Mouse (Mus musculus) spleen, embryonic (tissue): ENCODE results near the gene Fam104a.

ENCODE experiments used
- CTCF ChIA-PET: fragments of 350-600 bp; sonication (Branson Sonifier 250); formaldehyde crosslinking; loops from one replicate; lab custom pipeline; 2022; lab: Charles Lee

The Fam104a gene

DNA sequence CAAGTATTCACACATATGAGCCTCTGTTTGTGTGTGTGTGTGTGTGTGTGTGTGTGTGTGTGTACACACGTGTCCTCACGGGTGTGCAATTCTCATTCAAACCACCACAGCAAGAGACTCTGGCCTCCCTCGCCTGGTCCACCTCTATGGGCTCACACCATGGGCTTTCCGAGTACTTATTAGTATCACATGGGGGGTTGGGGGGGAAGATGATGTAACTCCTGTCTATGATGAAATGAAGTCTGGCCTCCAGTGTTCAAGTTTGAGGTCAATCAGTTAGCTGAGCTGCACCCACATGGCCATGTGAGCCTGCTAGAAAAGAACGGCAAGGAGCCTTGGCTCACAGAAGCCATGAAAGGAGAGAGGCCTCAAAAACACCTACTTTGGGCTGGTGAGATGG lies 50.6 kb downstream of the Fam104a start:
- CTCF ChIA-PET = interaction anchor here (0.6 kb wide), 1 partner anchor 514 kb away, joined by 10 read pairs; no protein-coding TSS in a partner anchor

DNA sequence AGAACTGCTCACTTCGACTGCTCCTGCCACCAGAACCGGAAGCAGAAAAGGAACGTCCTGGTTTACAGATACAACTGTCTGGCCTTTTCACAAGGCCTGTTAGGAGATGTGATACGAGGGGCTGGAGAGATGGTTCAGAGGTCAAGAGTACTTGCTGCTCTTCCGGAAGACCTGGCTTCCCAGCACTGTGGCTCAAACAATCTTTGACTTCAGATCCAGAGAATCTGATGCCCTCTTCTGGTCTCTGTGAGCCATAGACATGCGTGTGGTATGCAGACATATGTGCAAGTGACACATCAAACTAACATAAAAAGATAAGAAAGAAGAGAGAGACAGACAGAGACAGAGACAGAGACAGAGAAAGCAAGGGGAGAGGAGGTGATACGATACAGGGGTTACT lies 51.7 kb downstream of the Fam104a start:
- CTCF ChIA-PET = no interaction called here

DNA sequence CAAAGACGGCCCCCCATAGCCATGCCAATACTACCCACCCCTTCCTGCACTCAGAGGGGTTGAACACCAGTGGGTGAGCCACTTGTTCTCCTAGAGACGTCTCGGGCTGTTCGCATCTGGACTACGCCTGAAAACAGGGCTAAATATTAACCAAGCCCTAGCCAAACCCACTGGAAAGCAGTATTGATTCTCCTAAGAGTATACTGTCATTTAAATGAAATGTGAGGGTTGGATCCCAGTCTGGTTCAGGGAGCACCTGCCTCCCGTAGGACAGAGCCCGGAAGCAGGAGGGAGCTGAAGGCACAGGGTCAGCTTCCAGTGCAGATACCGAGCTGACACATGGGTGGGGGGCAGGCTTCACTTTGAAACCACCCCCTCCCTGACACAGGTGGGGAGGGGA lies 52.1 kb downstream of the Fam104a start:
- CTCF ChIA-PET = no interaction called here

DNA sequence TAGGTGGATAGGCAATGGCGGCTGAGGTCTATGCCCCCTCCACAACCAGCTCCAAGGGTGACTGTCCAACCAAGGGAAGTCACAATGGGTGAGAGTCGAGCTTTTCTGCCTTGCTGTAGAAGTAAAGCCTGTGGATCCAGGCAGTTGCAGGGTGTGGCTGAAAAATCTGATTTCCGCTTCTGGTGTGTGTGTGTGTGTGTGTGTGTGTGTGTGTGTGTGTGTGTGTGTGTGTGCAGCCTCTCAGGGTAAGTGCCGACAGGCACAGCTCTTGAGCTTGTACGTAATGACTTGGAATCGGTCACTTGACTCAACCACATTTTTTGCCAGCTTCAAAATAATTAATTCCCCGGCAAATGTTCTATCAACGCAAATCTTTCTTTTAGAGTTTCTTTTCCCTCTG lies 52.7 kb downstream of the Fam104a start:
- CTCF ChIA-PET = interaction anchor here (0.5 to 0.8 kb wide), 2 partner anchors 79 to 335 kb away, joined by 3 read pairs; no protein-coding TSS in a partner anchor

DNA sequence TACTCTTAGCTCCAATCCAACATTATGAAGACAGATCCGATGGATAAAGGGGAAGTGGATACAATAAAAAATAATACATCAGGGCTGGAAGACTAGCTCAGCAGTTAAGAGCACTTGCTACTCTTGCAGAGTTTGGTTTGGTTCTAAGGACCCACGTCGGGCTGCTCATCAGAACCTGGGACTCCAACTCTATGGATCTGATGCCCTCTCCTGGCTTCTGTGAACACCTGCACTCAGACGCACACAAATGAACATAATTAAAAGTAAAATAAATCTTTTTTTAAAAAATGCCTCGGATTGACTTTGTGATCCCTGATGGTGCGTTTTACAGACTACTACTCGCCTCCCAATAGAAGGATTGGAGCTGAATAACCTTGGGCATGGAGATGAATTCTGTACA lies 53.3 kb downstream of the Fam104a start:
- CTCF ChIA-PET = interaction anchor here (0.5 to 0.8 kb wide), 2 partner anchors 80 to 334 kb away, joined by 3 read pairs; no protein-coding TSS in a partner anchor

DNA sequence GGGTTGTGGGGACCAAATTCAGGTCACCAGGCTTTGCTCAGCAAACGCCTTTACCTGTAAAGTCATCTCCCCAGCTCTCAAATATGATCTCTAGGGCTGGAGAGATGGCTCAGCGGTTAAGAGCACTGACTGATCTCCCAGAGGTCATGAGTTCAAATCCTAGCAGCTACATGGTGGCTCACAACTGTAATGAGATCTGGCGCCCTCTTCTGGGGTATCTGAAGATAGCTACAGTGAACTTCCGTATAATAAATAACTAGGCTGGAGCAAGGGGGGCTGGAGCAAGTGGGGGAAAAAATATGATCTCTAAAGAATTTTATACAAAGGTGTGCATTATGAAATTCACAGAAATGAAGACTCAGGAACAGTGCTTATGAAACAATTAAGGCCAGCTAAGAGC lies 56.2 kb downstream of the Fam104a start:
- CTCF ChIA-PET = interaction anchor here (0.6 kb wide), 1 partner anchor 61 kb away, joined by 5 read pairs; no protein-coding TSS in a partner anchor

DNA sequence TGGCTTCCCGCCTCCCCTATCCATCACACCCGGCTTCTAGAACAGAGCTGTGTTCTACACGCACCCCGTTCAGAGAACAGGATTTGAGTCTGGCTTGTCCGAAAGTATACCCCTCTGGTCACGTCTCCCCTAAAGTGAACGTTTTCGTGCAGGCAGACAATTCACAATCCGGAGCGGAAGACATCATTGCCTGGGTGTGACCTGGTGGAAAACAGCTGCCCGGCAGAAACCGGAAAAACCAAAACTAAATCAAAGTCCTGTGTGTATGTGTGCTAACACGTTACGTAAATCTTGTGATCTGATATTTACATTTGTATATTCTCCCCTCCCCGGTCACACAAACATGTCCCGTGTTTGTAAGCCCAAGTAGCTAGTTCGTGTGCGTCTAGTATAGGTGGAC lies 58.5 kb downstream of the Fam104a start:
- CTCF ChIA-PET = no interaction called here

DNA sequence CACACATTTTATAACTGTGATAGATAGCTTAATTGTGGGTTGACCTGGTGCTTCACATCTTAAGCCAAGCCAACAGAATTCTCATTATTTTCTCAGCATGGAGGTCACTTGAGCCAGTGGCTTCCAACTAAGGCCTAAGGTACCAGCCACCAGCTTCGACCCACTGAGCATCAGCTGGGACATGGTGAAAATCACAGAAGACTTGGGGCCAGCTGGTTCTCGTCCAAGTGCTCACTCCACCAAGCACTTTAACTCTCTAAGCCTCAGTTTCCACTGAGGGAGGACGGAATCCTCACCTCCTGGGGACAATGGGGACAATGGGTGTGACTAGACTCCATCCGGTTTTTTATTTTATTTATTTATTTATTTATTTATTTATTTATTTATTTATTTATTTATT lies 61.9 kb downstream of the Fam104a start:
- CTCF ChIA-PET = interaction anchor here (0.6 kb wide), 1 partner anchor 753 kb away, joined by 4 read pairs; no protein-coding TSS in a partner anchor

DNA sequence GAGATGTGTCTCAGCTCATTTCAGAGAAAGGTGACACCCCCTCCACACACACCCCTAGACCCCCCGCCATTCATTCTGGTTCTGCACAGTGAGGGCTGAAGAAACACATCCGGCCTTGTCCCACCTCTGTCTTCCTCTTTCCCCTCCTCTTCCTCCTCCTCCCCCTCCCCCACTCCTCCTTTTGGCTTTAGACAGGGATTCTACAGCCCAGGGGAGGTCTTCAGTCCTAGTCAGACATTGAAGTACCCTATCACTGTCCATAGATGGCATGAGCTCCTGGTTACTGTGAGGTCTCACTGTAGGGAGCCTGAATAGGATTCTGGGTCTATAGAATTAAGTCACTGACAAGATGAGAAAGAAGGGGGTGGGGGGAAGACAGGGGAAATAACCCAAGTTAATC lies 63.0 kb downstream of the Fam104a start:
- CTCF ChIA-PET = interaction anchor here (0.6 kb wide), 1 partner anchor 39 kb away, joined by 3 read pairs; no protein-coding TSS in a partner anchor

DNA sequence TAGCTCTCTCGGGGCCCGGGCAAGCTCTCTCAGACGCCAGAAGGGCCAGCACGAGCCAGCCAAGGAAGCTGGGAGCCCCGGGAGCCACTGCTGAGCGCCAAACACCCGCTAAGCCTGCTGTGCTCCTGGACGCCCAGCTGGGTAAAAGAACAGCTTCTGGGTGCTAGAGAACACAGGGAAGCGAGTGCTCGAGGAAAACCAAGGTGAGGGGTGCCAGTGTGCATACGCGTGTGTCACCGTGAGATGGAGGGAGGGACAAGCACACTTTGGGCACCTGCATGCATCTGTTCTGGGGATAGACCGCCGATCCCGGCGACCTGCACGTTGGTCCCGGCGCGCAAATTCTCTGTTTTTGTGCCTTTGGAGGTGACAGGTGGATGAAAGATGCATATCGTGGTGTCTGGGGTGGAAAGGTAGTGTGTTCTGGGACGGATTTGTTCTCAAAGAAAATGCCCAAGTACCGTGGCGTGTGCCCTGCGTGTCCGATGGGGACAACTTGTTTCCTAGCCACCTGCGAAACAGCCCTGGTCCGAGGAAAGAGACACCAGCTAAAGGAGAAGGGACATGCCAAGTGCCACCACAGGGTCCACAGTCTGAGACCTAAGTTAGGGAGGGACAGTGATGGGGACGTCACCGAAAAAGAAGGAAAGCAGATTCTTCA lies 64.4 kb downstream of the Fam104a start:
- CTCF ChIA-PET = interaction anchor here (0.6 kb wide), 2 partner anchors 55 to 748 kb away, joined by 7 read pairs; no protein-coding TSS in a partner anchor

DNA sequence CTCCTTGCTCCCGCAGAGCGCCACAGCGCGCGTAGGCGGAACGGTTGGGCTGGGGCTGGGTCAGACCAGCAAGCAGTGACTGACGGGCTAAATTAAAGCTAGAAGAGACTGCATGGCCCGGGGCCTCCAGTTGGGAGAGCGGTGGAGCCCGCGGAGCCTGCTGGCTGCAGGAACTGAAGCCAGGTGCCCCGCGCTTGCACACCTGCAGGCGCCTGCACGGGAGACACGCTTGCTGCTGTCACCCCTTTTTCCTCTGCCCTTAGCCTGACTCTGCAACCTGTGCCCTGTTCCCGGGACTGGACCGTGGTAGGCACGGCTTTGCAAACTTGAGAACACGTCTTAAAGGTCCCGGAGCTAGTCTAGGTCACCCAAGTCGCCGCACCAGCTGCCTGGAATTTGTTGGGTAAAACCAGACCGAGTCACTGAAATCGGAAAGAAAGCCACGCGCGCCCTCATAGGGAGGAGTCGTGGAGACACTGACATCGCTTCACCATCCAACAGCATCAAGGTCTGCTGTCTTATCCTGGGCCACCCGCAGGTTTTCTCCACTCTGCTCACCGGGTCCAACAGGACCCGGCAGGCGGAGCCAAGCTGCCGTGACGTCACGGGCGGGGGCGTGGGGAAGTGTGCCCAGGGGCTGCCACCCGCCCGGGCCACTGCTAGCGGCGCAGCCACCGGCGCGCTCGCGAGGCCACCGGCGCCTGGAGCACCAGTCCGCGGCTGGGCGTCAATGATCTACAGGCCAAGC lies 65.1 kb downstream of the Fam104a start, which contains the start of gene Sstr2:
Sstr2 (plus strand) TSS at position 671 of the 748 bp plus-strand sequence.
- CTCF ChIA-PET = interaction anchor here (0.6 kb wide), 1 partner anchor 422 kb away, joined by 3 read pairs; no protein-coding TSS in a partner anchor

DNA sequence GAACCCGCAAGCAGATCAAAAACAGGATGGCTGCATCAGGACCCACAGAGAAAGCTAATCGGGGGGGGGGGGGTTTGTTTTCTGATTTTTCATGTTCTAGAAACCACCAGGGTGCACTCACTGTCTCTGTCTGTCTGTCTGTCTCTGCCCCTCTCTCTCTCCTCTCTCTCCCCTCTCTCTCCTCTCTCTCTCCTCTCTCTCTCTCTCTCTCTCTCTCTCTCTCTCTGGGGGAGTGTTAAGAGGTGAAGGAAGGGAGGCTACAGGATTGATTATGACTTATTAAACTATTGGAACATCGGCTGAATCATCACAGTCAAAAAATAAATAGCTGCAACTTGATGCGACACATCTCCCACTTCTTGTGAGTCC lies 65.7 kb downstream of the Fam104a start:
- CTCF ChIA-PET = interaction anchor here (0.6 kb wide), 1 partner anchor 421 kb away, joined by 3 read pairs; no protein-coding TSS in a partner anchor

DNA sequence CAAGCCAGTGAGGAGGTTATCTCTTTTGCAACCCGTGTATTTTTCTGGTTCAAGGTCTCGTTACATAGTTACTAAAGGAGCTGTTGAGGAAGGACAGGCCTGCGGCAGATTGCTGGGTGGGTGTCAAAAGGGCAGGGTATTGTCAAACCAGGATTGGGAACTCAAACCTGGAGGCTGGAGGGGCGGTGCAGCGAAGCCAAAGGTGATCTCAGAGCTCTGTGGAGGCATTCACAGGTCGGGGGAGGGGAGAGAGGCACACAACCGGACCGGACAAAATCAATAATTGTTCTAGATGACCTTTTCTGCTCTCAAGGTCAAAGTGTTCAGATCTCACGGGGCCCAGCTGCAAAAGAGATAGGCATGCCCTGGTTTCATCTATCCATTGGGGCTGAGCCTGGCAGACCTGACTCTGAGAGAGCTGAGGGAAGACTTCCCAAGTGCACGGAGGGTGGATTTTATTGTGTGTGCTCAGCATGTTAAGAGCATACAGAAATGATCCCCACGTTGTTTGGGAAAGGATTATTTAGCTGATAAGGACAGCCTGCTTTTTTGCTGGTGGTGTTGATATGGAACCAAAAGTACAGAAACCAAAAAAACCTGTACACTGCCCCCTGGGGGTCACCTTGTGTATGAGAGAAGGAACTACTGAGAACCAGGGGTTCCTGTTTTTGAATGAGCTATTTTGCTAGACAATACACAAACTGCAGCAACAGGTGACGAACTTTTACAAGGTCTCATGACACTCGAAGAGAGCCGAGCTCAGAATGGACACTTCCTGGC lies 66.6 kb downstream of the Fam104a start:
- CTCF ChIA-PET = interaction anchor here (0.6 kb wide), 1 partner anchor 320 kb away, joined by 3 read pairs; no protein-coding TSS in a partner anchor

DNA sequence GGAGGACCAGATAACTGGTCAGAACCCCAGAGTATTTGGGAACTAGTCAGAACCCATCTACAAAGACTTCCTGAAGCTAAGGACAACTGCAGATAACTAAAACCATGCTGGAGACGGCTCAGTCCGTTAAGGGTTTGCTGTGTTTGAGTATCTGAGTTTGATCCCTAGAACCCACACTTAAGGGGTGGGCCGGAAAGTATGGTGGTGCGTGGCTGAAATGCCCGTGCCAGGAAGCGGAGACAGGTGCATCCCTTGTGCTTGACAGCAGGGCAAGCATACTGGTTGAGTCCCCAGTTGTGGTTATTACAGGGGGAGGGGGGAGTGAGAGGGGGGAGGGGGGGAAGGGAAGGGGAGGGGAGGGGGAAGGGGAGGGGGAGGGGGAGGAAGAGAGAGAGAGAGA lies 69.5 kb downstream of the Fam104a start:
- CTCF ChIA-PET = no interaction called here

DNA sequence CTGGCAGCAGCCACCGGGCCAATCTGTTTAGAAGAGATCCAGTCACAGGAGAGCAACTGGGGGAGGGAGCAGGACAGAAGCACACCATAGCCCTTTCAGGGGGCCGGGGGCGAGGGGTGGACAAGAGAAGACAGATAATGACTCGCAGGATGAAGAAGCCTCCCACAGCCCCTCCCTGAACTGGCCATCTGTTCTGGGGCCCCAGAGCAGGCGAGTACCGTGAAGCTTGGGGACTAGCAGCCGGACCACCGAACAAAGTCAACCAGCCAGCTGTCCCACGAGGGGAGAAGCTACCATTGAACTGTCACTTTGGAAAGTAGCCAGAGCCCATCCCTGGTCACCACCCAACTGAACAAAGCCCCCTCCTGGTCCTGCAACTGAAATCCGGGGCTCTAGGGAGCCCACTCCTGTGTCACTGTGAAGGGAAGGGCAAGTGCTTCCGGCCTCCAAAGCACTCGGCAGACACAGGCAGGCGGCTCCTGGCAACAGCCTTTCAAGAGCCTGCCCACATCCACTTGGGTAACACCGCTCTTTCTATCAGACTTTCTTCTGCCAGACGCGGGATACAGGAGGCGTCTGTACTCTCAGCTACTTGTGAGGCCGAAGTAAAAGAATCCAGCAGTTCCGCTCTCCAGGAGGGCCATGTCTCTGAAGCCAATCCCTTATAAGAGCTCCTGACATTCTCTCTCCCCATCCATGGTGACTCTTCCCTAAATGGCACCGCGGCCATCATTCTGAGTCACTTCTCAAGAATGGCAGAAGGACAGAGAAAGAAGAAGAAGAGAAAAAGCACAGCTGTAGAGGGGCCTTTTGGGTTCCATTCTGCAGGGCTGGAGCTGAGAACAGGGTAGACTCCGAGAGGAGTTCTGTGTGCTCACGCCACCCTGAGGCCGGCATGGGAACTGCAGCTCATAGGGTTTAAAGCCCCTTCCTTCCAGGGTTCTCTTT lies 72.0 kb downstream of the Fam104a start:
- CTCF ChIA-PET = interaction anchor here (0.7 kb wide), 1 partner anchor 53 kb away, joined by 3 read pairs; no protein-coding TSS in a partner anchor
